Mouse (Mus musculus) ovary, adult 18-20 months (tissue): Measurements from ENCODE around the gene Ccp110.

Experiments
- DNase-seq: peaks from one replicate; pipeline ENCODE4 v3.0.0; 2022; ENCODE audit warnings: low spot score, mixed read lengths

Gene Ccp110

DNA sequence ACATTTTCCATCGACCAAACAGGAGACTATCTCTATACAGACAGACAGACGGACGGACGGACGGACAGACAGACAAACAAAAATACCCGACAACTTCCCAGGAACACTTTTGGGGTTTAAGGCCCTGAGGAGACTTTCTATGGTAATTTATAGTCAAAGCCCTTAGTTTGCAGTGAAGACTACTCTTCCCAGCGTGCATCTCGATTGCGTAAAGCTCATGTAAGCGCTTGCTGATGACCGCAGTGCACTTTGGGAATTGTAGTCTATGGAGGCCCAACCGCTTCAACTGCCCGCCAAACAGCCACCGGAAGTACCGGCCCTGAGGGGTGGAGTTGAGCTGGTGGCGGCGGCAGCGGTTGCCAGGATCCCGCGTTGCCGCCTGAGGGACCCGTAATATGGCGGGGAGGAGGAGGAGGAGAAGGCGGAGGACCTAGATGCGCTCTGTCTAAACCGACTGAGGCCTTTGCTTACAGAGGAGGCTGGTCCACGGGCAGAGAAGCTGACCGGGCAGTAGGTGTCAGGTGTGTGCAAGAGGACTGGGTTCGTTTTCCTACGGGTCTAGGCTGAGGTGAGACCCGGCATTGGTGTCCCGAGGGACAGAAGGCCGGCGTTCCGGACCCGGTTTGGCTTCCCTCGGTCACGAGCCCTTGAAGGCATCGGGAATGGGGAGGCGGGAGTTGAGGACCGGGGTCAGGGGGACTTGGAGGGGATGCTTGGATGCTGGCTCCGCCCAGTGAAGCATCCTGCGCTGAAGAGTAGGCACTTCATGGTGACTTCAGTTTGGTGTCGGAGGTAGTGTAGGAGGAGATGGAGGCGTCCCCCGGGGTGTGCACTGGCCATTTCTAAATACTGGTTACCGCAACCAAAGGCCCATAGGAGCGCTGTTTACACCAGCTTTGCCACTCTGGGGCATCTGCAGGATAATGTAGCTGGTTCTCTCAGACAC, at the start of gene Ccp110:
TSS of gene Ccp110 (plus strand) at position 325 of the 946 bp plus-strand sequence.
- peak; percentile 92 for DNase-seq

DNA sequence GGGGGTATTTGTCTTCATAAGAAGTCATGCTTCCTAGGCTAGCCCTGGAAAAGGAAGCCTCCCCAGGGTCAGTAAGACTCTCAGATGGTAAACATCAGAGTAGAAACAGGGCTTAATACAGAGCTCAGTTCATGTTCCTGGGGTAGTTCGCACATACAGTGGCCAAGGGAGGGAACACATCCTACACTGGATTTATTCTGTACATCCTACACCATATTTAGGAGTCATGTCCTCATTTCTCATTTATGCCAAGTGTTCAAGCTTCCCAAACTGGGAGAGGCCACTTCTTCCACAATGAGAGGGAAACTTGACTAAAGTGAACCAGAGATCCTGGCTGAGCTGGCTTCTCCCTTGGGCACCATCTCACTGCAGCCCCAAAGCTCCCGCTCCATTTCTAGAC, 44.6 kb upstream of the Ccp110 start:
- no peak for DNase-seq

DNA sequence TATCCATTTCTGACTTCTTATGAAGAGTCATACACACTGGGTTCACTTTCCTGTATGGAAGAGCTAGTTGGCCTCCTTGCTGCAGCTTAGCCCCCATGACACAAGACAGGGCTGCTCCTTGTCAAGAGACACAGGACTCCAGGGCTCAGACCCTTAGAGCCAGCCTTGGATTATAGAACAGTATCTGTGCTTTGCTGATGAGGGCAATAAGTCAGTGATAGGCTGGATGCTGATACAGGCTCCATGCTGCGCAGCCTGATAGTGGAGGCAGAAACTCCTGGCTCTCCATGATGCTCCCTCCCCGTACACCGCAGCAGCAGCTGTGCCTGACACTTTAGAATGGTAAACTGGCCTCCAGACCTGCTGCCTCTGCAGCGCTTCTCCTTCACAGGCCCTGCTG, 42.2 kb upstream of the Ccp110 start:
- no peak for DNase-seq

DNA sequence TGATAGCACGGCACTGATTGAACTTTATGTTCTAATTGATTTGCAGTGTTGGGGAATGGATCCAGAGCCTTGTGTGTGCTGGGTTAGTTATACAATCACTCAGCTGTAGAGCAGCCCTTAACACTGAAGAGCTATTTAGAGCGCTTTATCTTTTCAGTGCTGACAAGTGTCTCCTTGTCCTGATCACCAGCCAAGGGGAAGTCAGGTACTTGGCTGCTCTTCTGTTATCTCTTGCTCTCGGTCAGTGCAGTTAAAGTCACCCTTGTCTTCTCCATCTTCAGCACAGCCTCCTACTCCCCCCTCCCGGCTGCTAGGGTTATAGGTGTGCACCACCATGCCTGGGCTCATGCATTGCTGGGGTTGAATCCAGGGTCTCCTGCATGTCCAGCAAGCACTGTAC, 35.5 kb upstream of the Ccp110 start:
- no peak for DNase-seq

DNA sequence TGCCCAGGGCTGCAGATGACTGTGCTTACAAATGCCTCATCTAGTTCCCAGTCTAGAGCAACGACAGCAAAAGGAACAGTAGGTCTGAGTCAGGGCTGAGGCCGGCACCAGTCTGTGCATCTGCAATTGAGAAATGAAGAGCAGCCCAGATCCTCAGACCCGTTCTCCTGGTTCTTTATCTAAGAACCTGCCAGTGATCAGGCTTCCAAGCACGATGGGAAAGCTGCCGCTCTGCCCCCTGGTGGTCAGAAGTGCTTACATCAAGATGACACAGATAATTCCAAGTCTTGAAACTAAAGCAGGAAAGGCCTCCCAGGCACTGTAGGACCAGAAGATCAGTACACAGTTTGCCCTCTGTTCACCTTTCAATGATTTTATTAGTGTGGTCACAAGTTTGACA, 24.2 kb upstream of the Ccp110 start:
- no peak for DNase-seq

DNA sequence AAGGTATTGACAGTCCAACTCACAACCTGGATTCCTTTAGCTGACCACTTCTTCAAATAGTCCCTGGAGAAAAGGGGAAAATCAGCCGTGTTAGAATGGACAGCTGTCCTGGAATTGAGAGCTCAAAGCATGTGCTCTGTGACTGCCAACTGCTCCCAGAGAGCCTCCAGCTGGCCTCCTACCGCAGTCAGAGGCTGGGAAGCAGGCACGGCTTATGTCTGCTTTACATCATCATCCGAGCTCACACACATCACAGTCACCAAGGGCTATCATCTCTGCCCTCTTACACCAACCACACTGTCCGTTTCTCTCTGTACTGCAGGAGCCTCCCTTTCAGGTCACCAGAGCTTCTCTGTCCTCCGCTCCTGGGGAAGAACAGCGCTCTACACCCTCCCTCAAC, 23.3 kb upstream of the Ccp110 start:
- DNase-seq = no peak

DNA sequence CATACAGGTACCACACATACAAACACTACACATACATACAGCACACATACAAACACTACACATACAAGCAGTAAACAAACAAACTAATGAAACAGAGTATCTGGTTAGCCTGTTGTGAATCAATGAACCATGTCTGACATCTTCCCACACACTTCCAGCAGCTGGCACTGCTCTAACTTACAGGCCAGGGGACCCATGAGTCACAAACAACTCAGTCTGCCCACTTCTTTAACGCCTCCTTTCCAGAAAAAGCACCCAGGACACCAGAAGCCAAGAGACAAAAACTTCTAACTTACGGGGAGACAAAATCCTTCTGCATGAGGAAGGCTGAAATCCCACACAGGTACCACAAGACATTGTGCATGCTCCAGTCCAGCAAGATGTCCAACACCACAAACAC, 21.1 kb upstream of the Ccp110 start:
- no peak for DNase-seq

DNA sequence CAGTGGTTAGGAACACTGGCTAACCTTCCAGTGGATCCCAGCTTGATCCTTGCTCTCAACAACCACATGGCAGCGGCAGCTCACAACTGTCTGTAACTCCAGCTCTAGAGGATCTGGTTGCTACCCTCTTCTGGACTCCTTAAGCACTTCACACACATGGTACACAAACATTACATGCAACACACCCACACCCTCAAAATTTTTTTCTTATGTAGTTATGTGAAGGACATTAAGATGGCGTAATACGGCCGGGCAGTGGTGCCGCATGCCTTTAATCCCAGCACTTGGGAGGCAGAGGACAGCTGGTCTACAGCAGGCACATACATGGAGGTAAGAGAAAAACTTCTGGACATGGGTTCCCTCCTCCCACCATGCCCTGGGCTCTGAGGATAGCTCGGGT, 16.2 kb upstream of the Ccp110 start:
- no peak for DNase-seq

DNA sequence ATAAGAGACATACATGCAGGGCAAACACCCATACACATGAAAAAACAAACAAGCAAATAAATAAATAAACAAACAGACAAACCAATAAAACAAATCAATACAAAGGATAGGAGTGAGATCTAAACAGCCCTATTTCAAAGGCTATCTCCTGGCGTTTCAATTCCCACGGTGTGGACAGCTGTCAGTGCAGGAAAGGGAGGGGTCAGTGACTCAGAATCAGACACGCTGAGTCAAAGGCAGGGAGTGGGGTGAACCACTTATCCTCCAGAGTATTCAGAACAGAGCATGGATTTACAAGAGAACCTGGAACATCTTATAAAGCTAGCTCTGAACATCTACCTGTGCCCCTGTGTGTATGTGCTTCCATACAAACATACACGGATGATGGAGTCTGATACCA, 15.2 kb upstream of the Ccp110 start:
- no peak for DNase-seq

DNA sequence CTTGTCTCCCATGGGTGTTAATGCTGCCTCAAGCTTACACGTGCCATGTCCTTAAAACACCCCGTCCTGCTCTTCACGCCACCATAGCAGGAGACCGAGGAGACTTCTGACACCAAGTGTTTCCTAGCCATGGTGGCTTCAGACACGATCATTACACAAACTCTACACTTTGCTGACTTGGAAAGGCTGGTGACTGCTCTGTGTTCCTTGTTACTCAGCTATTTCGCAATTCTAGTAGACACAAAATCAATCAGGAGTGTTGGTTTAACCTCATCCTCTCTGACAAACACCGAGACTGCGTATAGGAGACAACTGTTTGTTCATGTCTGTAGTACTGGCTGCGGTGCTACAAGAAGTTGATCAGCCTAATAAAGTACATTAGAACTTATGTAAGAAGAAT, 13.5 kb upstream of the Ccp110 start:
- DNase-seq = no peak

DNA sequence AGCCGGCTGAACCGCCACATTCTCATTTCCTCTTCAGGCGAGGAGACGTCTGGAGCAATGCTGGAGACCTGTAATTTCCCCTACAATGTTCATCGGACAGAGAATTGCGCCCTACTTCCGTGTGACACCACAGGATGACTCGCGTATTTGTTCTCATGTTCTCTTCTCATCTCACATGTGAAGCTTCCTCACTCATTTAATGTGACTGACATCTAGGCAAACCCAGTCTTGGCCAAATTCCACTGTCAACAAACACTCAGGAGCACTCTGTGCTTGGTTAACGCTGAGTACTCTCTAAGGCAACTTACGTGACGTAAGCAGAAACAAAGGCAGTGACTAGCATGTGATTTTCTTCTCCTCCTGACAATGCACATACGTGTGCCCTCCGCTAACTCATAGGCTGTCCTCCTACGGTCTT, 9.2 kb upstream of the Ccp110 start:
- no peak for DNase-seq

DNA sequence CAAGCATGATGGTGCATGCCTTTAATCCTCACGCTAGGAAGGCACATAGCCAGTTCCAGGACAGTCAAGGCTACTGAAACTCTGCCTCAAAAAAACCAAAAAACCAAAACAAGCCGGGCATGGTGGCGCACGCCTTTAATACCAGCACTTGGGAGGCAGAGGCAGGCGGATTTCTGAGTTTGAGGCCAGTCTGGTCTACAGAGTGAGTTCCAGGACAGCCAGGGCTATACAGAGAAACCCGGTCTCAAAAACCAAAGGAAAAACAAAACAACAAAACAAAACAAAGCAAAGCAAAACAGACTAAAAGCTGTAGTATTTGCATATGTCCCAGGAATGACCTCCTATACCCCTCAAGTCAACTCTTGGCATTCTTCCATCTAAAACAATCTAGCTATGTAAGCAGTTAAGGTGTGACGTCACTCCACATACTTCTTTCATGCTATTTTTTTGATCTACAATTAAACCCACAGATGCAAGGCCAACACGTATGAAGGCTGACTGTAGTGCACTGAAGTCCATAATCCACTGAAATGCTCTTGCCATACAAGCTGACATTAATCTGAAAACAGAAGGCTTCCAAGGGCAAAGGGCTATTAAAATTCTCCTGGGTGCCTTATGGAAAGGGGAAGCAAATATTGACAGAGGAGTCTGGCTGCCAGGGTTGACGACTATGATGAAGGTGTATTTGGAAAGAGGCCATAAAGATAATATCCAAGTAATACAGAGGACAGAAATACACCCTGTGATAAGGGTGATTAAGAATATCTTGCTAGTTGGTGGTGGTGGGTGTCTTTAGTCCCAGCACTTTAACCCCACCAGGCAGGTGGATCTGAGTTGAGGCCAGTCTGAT, 8.1 kb upstream of the Ccp110 start:
- DNase-seq = no peak

DNA sequence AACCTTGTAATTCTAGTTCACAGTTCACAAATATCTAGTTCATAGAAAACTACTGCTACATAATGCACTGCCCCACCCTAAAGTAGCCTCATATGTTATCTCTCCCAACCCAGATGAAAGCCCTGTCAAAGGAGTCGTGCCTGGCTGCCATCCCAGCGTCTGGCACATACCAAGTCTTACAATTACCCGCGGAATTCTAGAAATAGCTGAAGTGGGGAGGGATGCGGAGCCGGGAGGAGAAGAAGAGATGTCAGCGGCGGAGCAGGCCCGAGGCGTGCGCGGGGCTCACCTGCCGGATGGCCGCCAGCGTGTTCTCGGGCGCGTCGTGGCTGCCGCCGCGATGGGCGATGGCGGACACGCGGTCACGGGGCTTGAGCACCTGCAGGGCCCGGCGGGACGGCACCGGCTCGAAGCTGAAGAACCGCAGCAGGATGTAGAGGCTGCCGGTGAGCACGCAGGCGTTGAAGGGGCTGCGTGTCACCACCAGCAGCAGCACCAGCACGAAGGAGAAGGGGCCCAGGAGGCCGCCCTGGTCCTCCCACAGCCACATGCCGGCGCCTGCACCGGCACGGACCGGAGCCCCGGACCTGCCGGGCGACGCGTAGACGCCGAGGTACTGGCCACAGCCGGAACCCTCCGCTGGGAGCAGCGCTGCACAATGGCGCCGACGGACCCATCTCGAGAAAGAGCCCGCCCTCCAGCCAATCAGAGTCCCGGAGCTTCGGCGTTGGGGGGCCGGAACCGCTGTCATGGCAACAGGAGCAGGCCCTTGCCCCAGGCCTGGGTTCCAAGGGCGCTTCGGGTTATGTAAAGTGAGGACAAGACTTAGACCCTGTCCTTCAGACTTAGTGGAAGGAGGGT, 7.0 kb upstream of the Ccp110 start, which contains the start of gene Gde1:
TSS of gene Gde1 (minus strand) at position 678 of the 861 bp plus-strand sequence.
- peak; percentile 88 for DNase-seq

DNA sequence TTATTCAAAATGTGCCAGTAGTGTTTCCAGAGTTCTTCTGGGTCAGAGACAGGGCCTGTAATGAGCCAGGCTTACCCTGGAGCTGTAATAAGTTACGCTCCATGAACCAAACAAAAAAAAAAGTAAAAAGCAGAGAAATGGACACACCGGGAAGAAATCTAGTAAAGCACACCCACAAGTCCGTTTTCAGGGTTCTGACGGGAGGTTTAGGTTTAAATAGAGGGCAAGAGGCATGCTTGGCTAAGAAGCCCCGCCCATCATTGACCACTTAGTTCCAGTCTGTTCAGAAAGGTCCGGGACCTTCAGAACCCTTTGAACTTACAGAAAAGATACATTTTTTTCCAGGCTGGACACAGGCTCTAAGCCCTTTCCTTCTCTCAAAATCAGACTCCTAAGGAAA, 6.3 kb upstream of the Ccp110 start:
- no peak for DNase-seq

DNA sequence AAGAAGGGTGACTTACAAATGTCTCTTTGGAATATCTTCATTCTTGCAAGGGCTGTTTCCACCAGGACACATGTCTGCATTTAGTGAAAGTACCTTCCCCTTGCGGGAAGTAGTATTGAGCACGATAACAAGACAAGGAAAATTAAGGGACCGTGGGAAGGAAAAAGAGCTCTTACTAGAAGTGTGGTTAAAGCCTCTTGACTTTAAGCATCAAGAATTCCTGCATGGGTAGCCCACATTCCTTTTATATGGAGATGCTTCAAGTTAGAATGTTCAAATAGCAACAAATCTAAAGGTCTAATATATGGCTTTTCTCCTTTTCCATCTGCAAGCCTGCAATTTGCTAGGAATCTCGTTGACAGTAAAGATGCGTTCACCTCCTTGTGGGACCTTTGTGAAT, 5.9 kb upstream of the Ccp110 start:
- no peak for DNase-seq

DNA sequence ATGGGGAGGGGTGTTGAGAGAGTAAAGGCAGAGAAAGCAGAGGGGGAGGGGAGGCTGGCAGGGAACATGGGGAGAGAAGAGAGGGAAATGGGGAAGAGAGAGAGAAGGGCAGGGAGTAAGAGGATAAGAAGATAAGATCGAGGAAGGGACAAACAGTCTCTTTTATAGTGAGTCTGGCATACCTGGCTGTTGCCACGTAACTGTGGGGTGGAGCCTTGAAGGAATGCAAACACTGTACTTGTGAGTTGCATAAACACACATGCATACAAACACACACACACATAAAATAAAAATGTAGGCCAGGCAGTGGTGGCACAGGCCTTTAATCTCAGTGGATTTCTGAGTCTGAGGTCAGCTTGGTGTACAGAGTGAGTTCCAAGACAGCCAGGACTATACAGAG, 5.1 kb upstream of the Ccp110 start:
- DNase-seq = no peak

DNA sequence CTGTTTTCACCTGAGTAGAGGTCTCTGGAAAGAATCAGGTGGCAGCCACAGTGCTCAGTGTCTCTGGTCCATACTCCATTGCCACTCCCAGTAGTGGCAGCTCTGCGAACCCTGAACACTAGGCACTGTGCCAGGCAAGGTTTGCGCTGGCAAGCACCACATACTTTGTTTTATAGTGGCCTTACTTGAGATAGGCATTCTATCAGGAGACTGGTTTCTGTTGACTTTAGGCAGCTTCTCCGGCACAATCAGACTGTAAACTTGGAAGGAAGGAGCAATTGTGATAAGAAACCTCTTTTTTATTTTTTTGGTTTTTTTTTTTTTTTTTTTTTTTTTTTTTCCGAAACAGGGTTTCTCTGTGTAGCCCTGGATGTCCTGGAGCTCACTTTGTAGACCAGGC, 4.3 kb upstream of the Ccp110 start:
- DNase-seq = no peak

DNA sequence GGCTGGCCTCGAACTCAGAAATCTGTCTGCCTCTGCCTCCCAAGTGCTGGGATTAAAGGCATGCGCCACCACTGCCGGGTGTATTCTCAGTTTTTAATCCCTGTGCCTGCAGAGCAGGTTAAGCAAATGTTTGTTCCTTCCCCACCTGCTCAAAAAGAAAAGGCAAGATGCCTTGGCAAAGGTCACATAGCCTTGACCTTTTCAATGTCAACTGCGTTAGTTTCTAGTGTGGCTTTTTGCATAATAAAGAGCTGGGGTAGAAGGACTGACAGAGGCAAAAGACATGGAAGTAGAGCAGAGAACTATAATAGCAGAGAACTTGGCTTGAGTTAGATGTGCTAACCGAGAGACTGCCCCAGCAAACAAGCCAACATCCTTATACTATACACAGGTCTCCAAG, 1.6 kb upstream of the Ccp110 start:
- DNase-seq = no peak

DNA sequence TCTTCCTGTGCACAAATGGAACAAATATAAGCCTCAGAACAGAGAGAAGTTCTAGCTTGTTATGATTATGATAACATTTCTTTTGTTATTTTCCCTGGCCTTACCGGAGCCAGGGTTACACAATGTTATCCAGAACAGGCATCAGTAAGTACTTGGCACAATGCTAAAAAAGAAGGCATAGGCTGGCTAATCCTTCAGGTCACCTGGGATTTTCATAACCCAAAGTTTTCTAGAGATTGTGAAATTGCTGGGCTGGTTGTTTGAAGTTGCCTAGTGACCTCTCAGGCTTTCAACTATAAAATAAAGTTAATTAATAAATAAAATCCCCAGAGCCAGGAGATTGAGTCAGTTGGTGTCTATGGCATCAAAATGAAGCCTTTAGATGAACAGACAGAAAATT, 2.5 kb downstream of the Ccp110 start:
- no peak for DNase-seq

DNA sequence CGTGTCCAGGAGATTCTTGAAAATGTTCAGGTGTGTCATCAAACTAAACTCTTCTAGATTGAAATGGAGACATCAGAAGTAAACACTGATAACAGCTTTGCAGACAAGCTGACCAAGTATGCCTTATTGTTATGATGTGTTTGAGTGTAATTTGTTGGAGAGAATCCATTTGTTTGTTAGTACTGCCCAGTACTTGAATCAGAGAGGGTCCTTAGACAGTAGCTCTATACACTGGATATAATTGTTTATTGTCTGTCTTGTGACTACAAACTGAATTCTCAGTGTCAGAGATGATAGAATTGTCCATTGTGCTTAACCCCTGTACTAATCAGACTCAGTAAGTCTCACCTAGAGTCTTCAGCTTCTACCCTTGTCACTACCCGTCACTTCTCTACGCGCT, 5.7 kb downstream of the Ccp110 start:
- DNase-seq = no peak

DNA sequence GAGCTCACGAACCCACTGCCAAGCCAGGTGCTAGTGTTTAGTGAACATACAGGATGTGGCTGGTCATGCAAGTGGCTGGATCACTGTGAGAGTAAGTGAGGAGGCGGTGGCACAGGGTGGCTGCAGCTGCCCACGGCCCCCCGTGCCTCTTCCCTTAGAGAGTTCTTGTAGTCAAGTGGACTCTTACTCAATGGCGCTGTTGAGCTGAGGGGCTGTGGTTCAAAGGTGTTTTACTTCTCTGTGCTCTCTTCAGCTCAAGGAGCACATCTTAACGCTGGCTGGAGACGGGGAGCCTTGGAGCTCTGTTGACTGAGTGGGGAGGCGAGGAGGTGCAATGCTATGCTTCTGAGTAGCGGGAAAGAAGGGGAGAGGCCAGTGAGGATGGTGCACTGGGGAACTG, 11.6 kb downstream of the Ccp110 start:
- DNase-seq = no peak

DNA sequence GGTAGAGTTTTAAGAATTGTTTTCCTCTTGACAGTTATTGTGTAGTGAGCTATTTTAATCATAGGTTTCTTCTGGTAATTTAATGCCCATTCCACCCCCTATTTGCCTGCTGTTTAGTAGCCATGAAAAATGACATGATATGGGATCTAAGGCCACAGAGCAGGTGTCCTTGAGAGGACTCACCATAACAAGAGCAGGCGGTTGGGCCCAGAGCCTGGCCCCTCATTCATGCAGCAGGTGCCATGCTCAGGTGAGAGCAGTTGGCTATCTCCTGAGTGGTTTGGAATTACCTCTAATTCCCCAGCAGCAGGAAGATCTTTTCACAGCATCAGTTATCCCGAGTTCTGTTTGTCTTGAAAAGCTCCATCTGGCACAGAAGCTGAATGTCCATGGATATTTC, 13.1 kb downstream of the Ccp110 start:
- no peak for DNase-seq
